Mouse (Mus musculus) c-Kit-positive CD71-negative TER-119-negative erythroid progenitor cells, embryonic 14.5 days (primary cell): ENCODE measurements around the gene Cers6.

Source experiments
- DNase-seq: peaks from one replicate; pipeline ENCODE4 v3.0.0-alpha.2; 2013; ENCODE audit warnings: low read depth

The Cers6 gene

GRCm38 (mm10) chr2:68917524-68917923 is 56.3 kb downstream of the Cers6 start:
- no peak for DNase-seq

- no peak for DNase-seq
These were observed 63.1 kb downstream of the Cers6 start for GRCm38 (mm10) chr2:68924344-68924743.

GRCm38 (mm10) chr2:68925542-68925941 is 64.3 kb downstream of the Cers6 start:
- DNase-seq, result no peak

GRCm38 (mm10) chr2:68926913-68927790 is 65.9 kb downstream of the Cers6 start:
- no peak for DNase-seq

GRCm38 (mm10) chr2:68932240-68932639 is 71.0 kb downstream of the Cers6 start:
- DNase-seq, result no peak

- no peak for DNase-seq
These were observed 71.4 kb downstream of the Cers6 start for GRCm38 (mm10) chr2:68932656-68933055.

- no peak for DNase-seq
These were observed 73.4 kb downstream of the Cers6 start for GRCm38 (mm10) chr2:68934651-68935050.

- no peak for DNase-seq
These were observed 74.6 kb downstream of the Cers6 start for GRCm38 (mm10) chr2:68935721-68936294.

- no peak for DNase-seq
These were observed 75.5 kb downstream of the Cers6 start for GRCm38 (mm10) chr2:68936773-68937172.

GRCm38 (mm10) chr2:68937833-68938232 is 76.6 kb downstream of the Cers6 start:
- DNase-seq, result no peak

- DNase-seq, result no peak
These were observed 83.7 kb downstream of the Cers6 start for GRCm38 (mm10) chr2:68944898-68945297.

- no peak for DNase-seq
These were observed 84.7 kb downstream of the Cers6 start for GRCm38 (mm10) chr2:68945976-68946375.

GRCm38 (mm10) chr2:68946819-68947218 is 85.6 kb downstream of the Cers6 start:
- no peak for DNase-seq

- DNase-seq, result no peak
These were observed 87.9 kb downstream of the Cers6 start for GRCm38 (mm10) chr2:68949137-68949536.

GRCm38 (mm10) chr2:68949728-68950127 is 88.5 kb downstream of the Cers6 start:
- no peak for DNase-seq

- no peak for DNase-seq
These were observed 90.5 kb downstream of the Cers6 start for GRCm38 (mm10) chr2:68951706-68952105.

- DNase-seq, result no peak
These were observed 92.4 kb downstream of the Cers6 start for GRCm38 (mm10) chr2:68953688-68954087.

GRCm38 (mm10) chr2:68955496-68955895 is 94.3 kb downstream of the Cers6 start:
- no peak for DNase-seq

- no peak for DNase-seq
These were observed 94.9 kb downstream of the Cers6 start for GRCm38 (mm10) chr2:68956146-68956545.

- no peak for DNase-seq
These were observed 96.6 kb downstream of the Cers6 start for GRCm38 (mm10) chr2:68957831-68958230.

- no peak for DNase-seq
These were observed 98.3 kb downstream of the Cers6 start for GRCm38 (mm10) chr2:68959573-68959972.

GRCm38 (mm10) chr2:68960060-68960459 is 98.8 kb downstream of the Cers6 start:
- no peak for DNase-seq

GRCm38 (mm10) chr2:68960620-68961019 is 99.4 kb downstream of the Cers6 start:
- DNase-seq, result no peak

GRCm38 (mm10) chr2:68966360-68966759 is 105.1 kb downstream of the Cers6 start:
- DNase-seq, result no peak
